Mouse (Mus musculus): ENCODE results near the gene Hapln3.

The Hapln3 gene

DNA sequence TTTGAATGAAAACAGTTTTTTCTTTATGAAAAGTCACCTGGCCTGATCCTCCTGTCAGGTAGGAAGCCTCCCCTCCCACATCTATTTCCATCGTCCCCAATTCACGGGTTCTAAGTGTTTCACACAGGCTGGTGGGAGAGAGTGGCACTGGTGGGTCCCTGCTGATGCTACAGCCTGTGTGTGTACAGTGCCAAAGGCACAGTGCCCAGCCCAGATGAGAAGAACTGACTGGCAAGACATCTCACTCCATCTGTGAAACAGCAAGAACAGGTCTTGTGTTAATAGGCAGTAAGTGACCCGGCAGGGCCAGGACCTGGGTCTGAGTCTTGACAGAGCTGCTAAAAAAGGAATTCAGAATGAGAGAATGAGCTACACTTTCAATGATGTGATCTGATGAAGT, 51.6 kb downstream of the Hapln3 start:
- in situ Hi-C loops (cut with MboI), result no loop called here

DNA sequence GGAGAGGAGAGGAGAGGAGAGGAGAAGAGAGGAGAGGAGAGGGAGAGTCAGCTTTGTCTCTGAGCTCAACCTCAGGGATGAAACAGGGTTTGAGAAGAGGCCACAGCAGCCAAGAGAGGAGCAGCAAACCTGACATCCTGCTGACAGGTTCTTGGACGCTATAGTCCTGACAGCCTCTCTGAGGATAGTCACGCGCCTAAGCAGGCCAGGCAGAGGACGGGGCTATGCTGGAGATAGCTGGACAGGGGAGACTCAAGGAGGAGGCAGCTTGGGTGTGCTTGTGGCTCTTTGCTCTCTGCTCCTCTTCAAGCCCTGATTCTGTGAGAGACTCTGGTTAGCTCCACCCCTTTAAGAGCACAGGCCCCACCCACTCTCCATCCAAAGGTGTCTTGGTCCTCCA, 62.6 kb downstream of the Hapln3 start:
- in situ Hi-C loops (cut with MboI), result no loop called here

DNA sequence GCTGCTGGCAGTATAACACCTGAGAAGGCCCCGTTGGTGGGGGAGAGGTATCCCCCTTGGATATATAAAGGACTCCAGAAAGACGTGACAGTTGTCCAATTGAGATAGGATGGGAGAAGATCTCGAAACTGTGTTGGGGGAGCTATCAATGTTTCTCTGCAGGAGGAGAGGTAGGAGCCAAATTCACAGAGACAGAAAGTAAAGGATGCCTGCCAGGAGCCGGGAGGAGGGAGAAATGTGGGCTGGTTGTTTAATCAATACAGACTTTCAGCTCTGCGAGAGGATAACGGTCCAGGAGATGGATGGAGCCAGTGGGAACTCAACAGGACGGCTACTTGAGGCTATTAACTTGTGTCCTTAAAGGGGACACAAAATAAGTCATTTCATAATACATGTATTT, 63.4 kb downstream of the Hapln3 start:
- in situ Hi-C loops (cut with MboI), result no loop called here

All from mature B cell (primary cell).